Mouse (Mus musculus) CH12.LX (cell line): ENCODE data around the gene Zbtb9.

Experiments
- CTCF ChIP-seq, 2 experiments: IDR thresholded peaks in 1 of 2; conservative IDR thresholded peaks in 1 of 2; 2 replicates each; pipeline ENCODE4 v1.5.1; 2011 to 2012; ENCODE audit warnings: low read depth in 2 of 2, low read length in 2 of 2, improper control_type of control experiment in 1 of 2, inconsistent platforms in 1 of 2, mild to moderate bottlenecking in 1 of 2, moderate library complexity in 1 of 2
- EP300 ChIP-seq: IDR thresholded peaks from 2 replicates; pipeline ENCODE4 v1.6.1; 2011; ENCODE audit warnings: low read length, improper control_type of control experiment
- POLR2A ChIP-seq: IDR thresholded peaks from 2 replicates; pipeline ENCODE4 v1.6.1; 2011; ENCODE audit warnings: low read depth, mild to moderate bottlenecking, improper control_type of control experiment, low read length

DNA sequence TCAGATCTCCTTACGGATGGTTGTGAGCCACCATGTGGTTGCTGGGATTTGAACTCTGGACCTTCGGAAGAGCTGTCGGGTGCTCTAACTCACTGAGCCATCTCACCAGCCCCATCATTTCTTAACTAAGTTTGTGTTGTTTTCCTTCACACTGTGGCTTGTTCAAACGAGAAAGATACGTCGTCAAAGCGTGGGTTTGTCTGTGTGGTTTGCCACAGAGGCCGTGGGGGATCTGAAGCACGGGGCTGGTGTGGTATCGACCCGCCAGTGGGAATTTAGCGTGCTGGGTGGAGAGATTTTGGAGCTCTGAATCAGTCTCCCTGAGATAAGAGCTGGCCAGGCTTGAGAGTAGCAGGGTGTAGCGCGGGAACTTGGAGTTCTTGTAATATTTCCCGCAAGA is 25.3 kb downstream of the Zbtb9 start:
- TF ChIP-seq POLR2A (no peak), EP300 (no peak), CTCF (conservative IDR thresholded peaks at IDR 0.05 in 1 of 2, IDR thresholded peaks at IDR 0.05 in 1 of 2; ENCODE audit: low read depth in 2 of 2, low read length in 2 of 2) (no peak)
